Mouse (Mus musculus) small intestine, adult 2 months (tissue): ENCODE measurements around the gene Avpr2. TPM values are rescaled to one million over a fixed set of nuclear protein-coding genes. Genes with fewer than 3 reads are reported as not detected.

Experiments used
- H3K27ac ChIP-seq: fragments of 200-500 bp; 2 replicates; pipeline ENCODE4 v1.5.1; 2012; ENCODE audit warnings: low read depth, low read length, control low read depth, inconsistent platforms; ENCODE audit not compliant: insufficient read depth
- H3K27me3 ChIP-seq: fragments of 200-500 bp; 2 replicates; pipeline ENCODE4 v1.6.1; 2012; ENCODE audit warnings: mild to moderate bottlenecking, moderate library complexity, low read length, inconsistent platforms; ENCODE audit not compliant: control insufficient read depth, insufficient read depth
- H3K36me3 ChIP-seq: fragments of 200-500 bp; 2 replicates; pipeline ENCODE4 v1.6.1; 2012; ENCODE audit warnings: mild to moderate bottlenecking, low read length, control low read depth, inconsistent platforms; ENCODE audit not compliant: control insufficient read depth, insufficient read depth
- H3K4me1 ChIP-seq: fragments of 200-500 bp; 2 replicates; pipeline ENCODE4 v1.6.1; 2012; ENCODE audit warnings: low read length, inconsistent platforms, mixed read lengths; ENCODE audit not compliant: control insufficient read depth, insufficient read depth, insufficient read length
- H3K4me3 ChIP-seq: fragments of 200-500 bp; 2 replicates; pipeline ENCODE4 v1.5.1; 2012; ENCODE audit warnings: low read depth, mild to moderate bottlenecking, control low read depth, inconsistent platforms, low read length, moderate library complexity
- CTCF ChIP-seq: fragments of 200-500 bp; IDR thresholded peaks from 2 replicates; pipeline ENCODE4 v1.5.1; 2012; ENCODE audit warnings: low read depth, mild to moderate bottlenecking, control low read depth, inconsistent platforms, low read length, moderate library complexity, mixed read lengths; ENCODE audit not compliant: insufficient replicate concordance, insufficient read length; ENCODE audit errors: extremely low read depth
- POLR2A ChIP-seq: fragments of 200-500 bp; IDR thresholded peaks from 2 replicates; pipeline ENCODE4 v1.6.1; 2012; ENCODE audit warnings: low read depth, mild to moderate bottlenecking, control low read depth, inconsistent platforms, low read length, moderate library complexity
- WGBS: fragments of 180-500 bp; shearing (Covaris S2); methylation state at CpG from one replicate; pipeline ENCODE4 v1.1.7; 2018; 5-methylcytosine and 5-hydroxymethylcytosine counted together
- polyA plus RNA-seq: library from polyadenylated mRNA; depleted of rRNA; stranded (reverse); fragments of >200 nt; gene quantifications from 2 replicates; pipeline ENCODE4 v1.2.3, GENCODE M21; 2012

The Avpr2 gene
- polyA plus RNA-seq, 1 experiment = 0.09 TPM

DNA sequence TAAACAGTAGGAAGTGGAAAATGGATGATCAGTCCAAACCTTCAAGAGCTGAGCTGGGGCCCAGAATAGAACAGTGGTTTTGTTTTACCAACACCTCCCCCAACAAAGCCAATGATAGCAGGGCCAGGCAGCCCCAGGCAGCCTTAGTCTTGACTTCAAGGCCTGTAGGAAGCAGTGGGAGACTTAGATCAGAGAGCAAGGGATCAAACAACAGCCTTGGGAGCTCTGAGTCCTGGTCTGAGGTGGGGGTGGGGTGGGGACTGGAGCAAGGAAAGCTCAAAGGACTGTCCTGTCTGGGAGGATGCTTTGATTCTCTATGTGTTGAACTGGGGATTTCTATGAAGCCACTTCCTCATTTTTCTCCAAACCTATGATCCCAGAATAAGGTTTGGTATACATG, 20.4 kb upstream of the Avpr2 start:
- TF ChIP-seq POLR2A = no peak
- no peak for TF ChIP-seq CTCF
- H3K27me3 ChIP-seq = no peaks in the 10 kb centered on the region
- no peak overlapping the region for H3K4me3 ChIP-seq
- no peaks in the 10 kb centered on the region for H3K4me1 ChIP-seq
- no peaks in the 10 kb centered on the region for H3K36me3 ChIP-seq
- H3K27ac ChIP-seq = no peak overlapping the region

DNA sequence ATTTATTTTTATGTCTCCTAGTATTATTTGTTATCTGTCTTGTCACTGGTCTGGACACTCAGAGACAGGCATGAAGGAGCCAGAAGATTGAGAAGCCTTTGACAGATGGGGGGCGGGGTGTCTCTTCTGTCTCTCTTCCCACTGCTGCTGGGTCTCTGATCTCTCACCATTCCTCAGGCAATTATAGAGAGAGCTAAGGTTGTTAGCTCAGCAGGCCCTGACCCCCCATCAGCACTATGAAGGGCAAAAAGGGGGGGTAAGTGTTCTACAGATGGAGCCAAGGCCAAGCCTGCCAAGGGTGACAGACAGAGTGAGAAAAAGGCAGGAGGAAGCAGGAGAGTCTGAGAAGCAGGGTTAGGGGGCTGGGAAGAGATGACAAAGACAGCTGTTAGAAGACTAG, 19.9 kb upstream of the Avpr2 start:
- TF ChIP-seq CTCF (no peak), POLR2A (no peak)

GRCm38 (mm10) chrX:73875881-73876280, 16.0 kb upstream of the Avpr2 start:
- Histone ChIP-seq H3K27ac (no peak overlapping the region), H3K4me1 (peaks cover 8% of the 10 kb centered on the region; the same call in 1 of the 2 replicates), H3K4me3 (no peak overlapping the region), H3K27me3 (no peaks in the 10 kb centered on the region), H3K36me3 (no peaks in the 10 kb centered on the region)
- TF ChIP-seq CTCF (no peak), POLR2A (no peak)
- 71% methylated on average over 2 of the region's 2 CpGs for WGBS

More for the DNA sequence above, 19.9 kb upstream of the Avpr2 start:
- H3K27ac ChIP-seq = no peak overlapping the region
- H3K4me1 ChIP-seq = peaks cover 3% of the 10 kb centered on the region; the same call in 1 of the 2 replicates
- H3K4me3 ChIP-seq = no peak overlapping the region
- no peaks in the 10 kb centered on the region for H3K36me3 ChIP-seq
- no peaks in the 10 kb centered on the region for H3K27me3 ChIP-seq
- WGBS = 78% methylated on average over 1 of the region's 1 CpGs

DNA sequence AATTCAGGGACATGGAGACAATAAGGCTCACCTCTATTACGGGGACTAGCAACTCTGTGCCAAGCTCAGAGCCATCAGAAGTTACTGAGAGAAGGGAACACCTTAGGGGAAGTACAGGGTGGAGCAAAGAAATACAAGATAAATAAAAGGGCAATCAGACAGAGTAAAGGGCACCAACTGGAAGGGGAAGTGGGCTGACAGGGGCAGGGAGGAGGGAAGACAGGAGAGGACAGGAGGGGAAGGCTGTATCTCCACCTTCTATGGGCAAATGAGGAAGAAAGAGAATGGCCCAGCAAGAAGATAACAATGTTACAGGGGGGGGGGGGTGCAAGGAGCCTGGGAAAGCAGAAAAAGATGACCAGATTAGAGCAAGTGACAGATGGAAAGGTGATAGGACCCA, 14.9 kb upstream of the Avpr2 start:
- TF ChIP-seq CTCF = no peak
- TF ChIP-seq POLR2A = no peak
- 36% methylated on average over 1 of the region's 1 CpGs for WGBS
- no peak overlapping the region for H3K4me3 ChIP-seq
- peak overlapping the region; percentile 68 for H3K27ac ChIP-seq
- H3K4me1 ChIP-seq = peaks cover 8% of the 10 kb centered on the region; the same call in 1 of the 2 replicates
- H3K27me3 ChIP-seq = no peaks in the 10 kb centered on the region
- H3K36me3 ChIP-seq = no peaks in the 10 kb centered on the region

DNA sequence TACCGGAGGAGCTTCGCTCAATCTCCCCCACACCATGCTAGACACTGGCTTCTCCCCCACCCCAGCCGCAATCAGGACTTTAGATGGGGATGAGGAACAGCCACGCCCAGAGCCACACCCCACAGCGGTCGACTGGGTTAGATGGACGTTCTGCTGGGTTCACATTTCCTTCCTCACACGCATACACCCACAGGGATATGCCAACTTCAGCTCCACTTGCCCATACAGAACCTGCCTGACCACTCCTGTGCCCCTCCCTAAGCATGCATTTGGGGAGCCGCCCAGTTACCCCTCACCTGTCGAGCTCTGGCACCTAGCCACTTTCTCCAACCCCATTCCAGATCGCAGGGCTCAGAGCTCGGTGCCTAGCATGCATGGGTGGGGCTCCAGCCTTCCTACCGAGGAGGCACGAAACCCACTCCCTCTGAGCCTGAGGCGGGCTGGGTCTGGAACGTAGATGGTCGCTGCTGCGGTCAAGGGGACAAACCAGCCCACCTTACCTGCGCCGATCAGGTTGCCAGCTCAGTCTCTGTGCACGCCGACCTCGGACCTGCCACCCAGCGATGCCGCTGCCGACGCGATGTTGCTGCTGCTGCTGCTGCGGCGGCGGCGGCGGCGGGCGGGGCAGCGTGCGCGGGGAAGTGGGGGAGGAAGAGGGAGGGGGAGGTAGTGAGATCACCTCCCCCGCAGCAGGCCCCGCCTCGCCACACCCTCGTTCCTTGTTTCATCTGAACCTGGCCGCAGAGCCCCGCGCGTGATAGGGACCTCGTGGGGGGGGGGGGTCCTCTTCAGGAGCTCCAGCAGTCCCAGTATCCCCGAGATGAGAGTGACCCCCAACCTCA, 11.5 kb upstream of the Avpr2 start:
- Histone ChIP-seq H3K4me1 (peaks cover 8% of the 10 kb centered on the region; the same call in 1 of the 2 replicates), H3K4me3 (peak overlapping the region; percentile 78), H3K27ac (peak overlapping the region; percentile 66), H3K27me3 (no peaks in the 10 kb centered on the region), H3K36me3 (no peaks in the 10 kb centered on the region)
- 12% methylated on average over 47 of the region's 48 CpGs for WGBS
- TF ChIP-seq CTCF = no peak
- TF ChIP-seq POLR2A = no peak

DNA sequence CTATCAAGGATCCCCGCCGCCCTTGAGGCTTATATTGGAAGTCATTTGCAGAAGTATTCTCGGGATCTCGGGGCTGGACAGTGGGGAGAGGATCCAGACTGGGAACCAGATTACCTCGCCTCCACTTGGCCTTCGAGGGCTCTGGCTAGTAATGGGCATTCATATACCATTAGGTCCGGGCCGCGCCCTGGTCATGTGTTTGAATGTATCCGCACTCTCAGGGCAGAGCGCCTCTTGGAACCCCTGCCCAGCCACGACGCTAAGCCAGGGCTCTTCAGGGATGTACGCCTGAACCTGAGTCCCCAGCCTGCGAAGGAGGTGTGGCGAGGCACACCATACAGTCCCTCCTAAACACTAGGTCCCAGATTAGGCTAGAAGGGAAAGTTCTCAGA, 10.9 kb upstream of the Avpr2 start:
- 22% methylated on average over 16 of the region's 16 CpGs for WGBS
- Histone ChIP-seq H3K4me3 (peak overlapping the region; percentile 78), H3K27me3 (no peaks in the 10 kb centered on the region), H3K27ac (no peak overlapping the region), H3K36me3 (no peaks in the 10 kb centered on the region), H3K4me1 (peaks cover 8% of the 10 kb centered on the region; the same call in 1 of the 2 replicates)
- TF ChIP-seq CTCF (no peak), POLR2A (no peak)

GRCm38 (mm10) chrX:73881463-73881862, 10.4 kb upstream of the Avpr2 start:
- no peak for TF ChIP-seq CTCF
- no peak for TF ChIP-seq POLR2A

More at GRCm38 (mm10) chrX:73881463-73881862, 10.4 kb upstream of the Avpr2 start:
- 47% methylated on average over 6 of the region's 6 CpGs for WGBS
- Histone ChIP-seq H3K36me3 (no peaks in the 10 kb centered on the region), H3K4me3 (no peak overlapping the region), H3K4me1 (peaks cover 8% of the 10 kb centered on the region; the same call in 1 of the 2 replicates), H3K27ac (no peak overlapping the region), H3K27me3 (no peaks in the 10 kb centered on the region)
